Mouse (Mus musculus) C2C12 (cell line): ENCODE measurements around the gene Cbll1.

ENCODE experiments used
- CEBPB ChIP-seq: IDR thresholded peaks from one replicate; pipeline ENCODE4 v1.6.1; 2011; ENCODE audit warnings: low read depth, mild to moderate bottlenecking, control low read depth, moderate library complexity
- CTCF ChIP-seq: IDR thresholded peaks from one replicate; pipeline ENCODE4 v1.5.1; 2011; ENCODE audit not compliant: control insufficient read depth, insufficient read depth, insufficient read length
- FOSL1 ChIP-seq: IDR thresholded peaks from one replicate; pipeline ENCODE4 v1.8.0; 2011; ENCODE audit warnings: mild to moderate bottlenecking, low read length; ENCODE audit not compliant: poor library complexity, insufficient read depth, severe bottlenecking
- MAX ChIP-seq: IDR thresholded peaks from one replicate; pipeline ENCODE4 v1.6.1; 2011; ENCODE audit warnings: mild to moderate bottlenecking, control low read depth
- MYOD1 ChIP-seq: IDR thresholded peaks from one replicate; pipeline ENCODE4 v1.6.1; 2011; ENCODE audit warnings: low read depth; ENCODE audit not compliant: control insufficient read depth, insufficient read length
- MYOG ChIP-seq: IDR thresholded peaks from one replicate; pipeline ENCODE4 v1.6.1; 2011; ENCODE audit not compliant: control insufficient read depth, insufficient read length; ENCODE audit errors: extremely low read depth
- USF1 ChIP-seq: IDR thresholded peaks from one replicate; pipeline ENCODE4 v1.6.1; 2011; ENCODE audit warnings: low read depth, mild to moderate bottlenecking, control low read depth, moderate library complexity

- no peak for TF ChIP-seq CTCF
- no peak for TF ChIP-seq MYOG
- TF ChIP-seq USF1: no peak
- TF ChIP-seq MYOD1: no peak
- no peak for TF ChIP-seq MAX
- no peak for TF ChIP-seq FOSL1
- no peak for TF ChIP-seq CEBPB
Observed at GRCm38 (mm10) chr12:31501266-31501665, 1.9 kb upstream of the Cbll1 start.
